Mouse (Mus musculus) MN1 (cell line): ENCODE results near the gene Ipp.

ENCODE experiments used
- DNase-seq: peaks from one replicate; pipeline ENCODE4 v3.0.0-alpha.2; 2016; ENCODE audit warnings: low spot score

Gene Ipp

DNA sequence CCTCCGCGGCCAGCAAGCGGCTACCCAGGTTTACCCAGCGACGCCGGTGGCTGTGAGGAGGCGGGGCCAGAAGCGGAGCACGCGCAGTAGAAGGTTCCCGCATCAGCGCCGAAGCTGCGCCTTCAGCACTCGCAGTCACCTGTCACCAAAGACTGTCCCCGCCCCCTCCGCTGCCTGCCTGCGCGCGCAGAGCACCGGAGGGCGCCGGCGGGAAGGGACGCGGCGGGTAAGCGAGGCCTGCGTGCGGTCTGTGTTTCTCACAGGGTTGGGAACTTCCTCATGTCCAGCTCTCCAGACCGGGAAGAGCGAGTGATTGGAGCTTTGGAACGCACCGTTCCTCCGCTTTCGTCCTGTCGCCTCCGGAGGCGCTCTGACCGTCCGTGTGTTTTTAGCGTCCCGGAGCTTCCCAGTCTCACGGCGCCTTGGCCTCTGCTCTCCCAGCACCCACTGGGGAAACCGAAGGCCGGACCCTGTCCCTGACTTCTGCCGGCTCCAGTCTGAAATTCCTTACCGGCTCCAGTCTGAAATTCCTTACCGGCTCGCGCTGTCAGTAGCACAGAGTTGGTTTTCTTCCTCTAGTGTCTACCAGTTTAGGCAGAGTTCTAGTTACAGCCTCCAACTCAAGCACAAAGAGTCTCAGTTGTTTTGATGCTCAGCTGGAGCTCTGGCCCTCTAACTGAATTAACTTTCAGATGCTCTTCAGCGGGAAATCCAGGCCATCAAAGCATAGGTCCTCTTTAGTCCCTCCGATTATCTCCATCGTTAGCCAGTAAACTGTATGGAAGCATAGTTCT is at the start of gene Ipp:
TSS of gene Ipp (plus strand) at position 125 of the 794 bp plus-strand sequence.
- peak; percentile 91 for DNase-seq

DNA sequence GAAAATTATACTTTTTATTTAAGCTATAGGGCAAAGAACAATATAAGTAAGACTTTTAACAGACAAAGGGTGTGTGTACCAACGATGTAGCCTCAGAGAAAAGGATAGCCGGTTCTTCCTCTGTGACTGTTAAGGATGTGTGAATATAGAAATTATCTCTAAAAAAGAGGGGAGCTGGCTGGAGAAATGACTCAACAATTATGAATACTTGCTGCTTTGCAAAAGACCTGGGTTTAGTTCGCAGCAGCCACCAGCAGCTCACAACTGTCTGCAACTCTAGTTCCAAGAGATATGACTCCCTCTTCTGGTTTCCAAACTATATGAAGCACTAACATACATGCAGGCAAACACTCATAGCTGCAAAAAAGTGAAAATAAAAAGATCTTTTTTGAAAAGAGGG is 45.4 kb upstream of the Ipp start:
- DNase-seq: no peak

DNA sequence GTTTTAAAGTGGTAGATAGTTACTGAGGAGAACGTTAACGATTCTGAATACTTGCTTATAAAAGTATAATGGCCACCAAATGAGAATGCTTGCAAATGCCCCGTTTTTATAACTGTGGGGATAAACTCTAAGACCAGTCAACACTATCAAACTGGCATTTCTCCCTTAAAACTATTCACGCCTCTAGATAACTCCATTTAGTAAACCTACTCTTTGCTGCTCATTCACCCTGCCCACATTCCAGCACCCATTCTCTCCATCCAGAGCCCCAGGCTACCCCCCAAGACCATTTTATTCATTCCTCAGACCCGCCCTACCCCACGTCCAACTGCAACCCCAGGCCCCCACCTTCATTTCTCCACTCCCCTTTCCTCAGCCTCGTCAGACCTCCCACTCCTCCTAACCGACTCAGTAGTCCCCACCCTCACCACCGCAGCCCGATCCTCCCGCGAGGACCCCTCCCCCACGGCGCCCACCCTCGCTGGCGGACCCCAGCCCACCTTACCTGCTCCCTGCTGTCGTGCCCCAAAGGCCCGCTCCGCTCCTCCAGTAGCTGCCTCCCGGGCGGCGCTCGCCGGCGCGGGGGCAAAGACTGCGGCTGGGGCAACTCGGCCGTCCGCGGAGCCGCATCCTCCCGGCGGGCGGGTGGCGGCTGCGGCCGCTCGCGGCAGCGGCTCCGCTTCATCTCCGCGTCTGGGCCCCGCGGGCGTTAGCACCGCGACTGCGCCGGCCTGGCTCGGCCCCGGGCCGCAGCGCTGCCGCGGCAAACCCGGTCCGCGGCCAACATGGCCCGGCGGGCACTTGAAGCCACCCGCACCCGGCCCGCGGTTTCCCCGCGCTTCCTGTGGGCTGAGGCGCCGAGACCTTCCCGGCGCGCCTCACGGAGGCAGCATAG is 43.9 kb upstream of the Ipp start:
- DNase-seq: peak; percentile 7

DNA sequence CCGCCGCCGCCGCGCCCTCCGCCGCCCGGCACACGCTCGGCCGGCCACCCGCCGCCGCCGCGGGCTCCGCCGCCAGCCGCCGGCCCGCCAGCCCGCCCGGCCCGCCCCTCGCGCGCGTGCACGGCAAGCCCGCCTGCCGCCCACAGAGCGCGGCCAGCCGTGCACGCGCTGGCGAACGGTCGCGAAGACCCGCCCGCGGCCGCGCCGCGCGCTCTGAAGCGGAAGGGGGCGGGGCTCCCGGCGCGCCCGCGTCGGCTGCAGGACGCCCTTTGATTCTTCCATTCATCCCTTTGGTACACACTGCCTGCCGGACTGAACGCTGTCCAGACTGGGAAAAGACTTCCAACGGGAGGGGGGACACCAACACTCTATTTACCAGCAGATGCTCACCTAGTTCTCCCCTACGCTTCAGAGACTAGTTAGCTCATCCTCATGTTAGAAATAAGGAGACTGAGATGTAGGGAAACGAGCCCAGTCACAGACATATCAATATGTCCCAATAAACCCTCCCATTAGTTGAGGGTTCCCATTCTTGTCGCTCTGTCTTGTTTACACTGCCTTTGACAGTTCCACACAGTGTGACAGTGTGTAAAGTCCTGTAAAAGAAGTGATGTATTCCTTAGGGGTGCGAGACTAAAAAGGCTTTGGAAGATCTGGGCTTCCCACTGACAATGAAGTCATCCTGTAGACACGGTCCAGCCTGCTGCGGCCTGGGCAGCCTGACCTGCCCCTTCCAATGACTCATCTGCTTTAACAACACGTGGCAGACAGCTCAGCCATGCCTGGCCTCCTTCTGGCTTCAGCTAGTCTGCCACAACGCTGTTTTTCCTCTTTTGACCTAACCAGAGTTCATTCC is 43.0 kb upstream of the Ipp start, which contains the start of gene Mast2:
TSS of gene Mast2 (minus strand) at position 58 of the 856 bp plus-strand sequence.
- peak; percentile 85 for DNase-seq

DNA sequence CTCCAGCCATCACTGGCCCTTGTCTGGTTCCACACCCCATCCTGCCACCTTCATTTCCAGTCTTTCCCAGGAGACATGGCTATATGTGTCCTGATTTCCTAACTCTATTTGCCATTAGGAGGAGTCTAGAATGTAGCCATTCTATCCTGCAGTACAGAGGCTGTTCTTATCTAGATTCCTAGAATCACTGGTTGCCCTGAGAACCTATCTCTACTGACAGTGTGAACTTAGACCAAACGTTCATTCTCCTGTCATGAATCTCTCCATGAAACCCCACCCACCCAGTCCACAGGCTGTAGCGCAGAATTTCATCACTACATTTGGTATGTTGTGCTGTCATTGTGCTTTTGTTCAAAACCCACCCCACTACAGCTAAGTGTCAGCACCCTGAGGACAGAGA is 26.0 kb upstream of the Ipp start:
- no peak for DNase-seq

DNA sequence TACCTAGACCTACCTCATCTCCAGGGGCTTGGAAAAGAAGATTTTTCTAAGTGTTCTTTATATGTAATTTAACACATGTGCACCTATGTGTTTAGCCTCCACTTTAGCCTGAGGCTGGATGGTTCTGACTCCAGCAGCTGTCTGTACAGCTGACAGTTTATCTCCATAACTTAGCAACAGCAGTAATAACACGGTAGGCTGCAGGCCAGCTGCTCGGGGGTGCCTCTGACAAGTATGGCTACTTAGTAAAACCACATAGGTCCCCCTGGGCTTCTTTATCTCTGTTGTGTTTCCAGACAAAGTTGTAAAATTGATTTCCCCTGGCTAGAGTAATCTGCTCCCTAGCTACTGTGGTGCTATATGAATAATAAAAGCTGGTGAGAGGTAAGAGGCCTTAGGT is 23.9 kb upstream of the Ipp start:
- peak; percentile 45 for DNase-seq

DNA sequence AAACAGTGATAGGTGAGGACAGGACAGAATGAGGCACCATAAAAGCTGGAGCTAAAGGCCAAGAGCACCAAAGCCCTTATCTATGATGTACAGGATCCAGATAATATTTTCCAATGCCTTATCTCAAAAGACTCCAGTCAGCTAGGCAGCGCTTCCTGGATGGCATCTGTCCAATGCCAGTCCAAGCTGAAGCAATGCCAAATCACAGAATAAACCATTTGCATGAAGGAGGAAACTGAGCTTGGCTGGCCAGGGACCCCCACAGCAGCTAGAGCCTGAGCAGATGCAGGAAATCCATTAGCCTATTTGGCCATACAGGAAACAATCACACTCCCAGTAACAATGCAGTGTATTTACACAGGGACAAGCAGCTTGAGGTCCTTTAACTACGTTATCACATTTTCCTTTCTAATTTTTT is 16.2 kb upstream of the Ipp start:
- DNase-seq: no peak

DNA sequence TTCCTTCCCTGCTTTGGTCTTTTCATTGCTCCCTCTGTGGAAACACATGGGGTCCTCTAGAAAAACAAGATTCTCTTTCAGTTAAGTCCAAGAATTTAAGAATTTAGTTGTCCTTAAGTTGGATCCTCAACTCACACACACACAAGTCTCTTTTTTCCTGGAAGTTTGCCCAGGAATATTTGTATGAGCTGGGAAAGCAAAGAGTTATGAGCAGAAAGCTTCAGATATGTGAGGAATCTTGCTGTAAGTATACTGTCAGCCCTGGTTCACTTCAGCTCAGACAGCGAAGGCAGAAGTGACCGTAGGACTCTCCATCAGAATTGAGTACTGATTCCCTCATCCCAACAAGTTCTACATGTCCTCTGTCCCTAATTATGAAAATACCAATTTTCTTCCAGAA is 15.5 kb upstream of the Ipp start:
- DNase-seq: no peak

DNA sequence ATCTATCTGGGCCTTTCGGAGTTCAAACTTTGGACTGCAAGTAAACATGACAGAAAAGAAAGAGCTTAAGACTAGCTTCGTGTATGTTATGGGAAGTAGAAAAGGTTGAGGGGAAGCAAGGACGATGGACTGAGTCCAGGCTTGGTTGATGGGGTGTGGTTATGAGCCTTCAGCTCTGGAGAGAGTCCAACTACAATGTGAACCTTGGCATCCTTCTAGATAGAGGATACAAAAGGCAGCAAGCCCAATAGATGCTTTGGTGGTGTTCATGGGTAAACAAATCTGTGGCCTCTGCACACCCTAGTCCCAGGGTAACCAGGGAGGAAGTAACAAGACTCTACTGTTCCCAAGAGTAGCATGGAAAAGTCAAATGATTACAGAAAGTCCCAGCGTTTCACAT is 14.9 kb upstream of the Ipp start:
- DNase-seq: no peak

DNA sequence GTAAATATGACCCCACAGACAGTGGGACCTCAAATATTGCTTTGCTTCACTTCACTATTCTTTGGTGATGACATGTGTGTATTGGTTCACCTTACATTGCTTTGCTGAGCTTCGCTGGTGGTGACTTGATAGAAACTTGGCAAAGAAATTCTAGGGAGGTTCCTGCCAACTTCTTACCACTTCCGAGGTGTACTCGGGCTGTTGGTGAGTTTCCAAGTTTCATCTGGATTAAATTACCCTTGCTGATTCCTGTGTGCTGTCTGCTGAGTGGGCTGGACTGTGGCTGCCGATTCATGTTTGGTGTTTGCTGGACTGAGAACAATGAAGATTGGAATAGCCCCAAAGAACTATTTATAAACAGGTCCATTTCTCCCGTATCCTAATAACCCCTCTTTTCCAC is 13.7 kb upstream of the Ipp start:
- no peak for DNase-seq

DNA sequence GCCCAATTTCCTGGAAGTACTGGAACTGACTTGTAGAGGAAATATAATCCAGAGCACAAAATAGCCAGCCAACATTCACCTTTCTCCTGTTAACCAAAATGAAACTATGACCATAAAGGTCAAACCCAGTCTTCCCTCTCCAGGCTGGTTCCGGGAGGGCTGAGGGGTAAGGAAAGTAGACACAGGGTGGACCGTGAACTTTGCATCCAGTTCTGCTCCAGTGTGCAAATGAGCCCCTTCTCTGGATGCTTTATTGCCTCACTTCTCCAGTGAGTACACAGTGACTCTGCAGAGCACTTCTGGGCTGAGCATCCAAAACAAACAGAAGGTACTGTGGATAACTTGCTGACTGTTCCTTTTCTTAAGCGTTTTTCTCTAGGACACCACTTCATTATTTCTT is 7.4 kb upstream of the Ipp start:
- no peak for DNase-seq

DNA sequence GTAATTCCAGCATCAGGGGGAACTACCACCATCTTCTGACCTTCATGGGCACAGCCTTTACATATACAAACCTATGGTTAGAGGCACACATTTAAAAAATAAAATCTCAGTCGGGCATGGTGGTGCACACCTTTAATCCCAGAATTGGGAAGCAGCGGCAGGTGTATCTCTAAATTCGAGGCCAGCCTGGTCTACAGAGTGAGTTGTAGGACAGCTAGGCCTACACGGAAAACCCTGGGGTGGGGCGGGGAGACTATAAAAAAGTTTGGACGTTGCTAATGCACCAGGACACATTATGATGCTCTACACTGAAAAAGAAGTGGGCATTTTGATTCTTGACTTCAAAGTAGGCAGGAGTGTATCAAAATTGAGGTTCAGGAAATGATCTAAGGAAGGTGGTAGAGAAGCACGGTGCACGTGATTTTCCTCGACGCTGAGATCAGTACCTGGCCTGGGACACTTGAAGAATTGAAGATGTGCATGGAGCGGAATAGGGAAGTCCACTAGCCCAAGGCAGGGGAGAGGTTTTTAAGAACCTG is 394 bp upstream of the Ipp start:
- DNase-seq: no peak

DNA sequence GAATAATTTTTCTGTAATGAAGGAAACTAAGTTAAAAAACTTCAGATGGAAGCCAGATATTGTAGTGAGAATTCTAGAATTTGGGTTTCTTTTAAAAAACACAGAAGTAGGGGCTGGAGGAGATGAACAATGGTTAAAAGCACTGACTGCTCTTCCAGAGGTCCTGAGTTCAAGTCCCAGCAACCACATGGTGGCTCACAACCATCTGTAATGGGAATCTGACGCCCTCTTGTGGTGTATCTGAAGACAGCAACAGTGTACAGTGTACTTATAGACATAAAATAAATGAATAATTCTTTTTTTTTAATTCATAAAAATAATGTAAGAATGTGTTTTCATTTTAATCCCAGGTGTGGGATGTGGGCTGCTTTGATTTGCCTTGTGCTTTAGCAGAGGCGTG is 23.8 kb downstream of the Ipp start:
- no peak for DNase-seq

DNA sequence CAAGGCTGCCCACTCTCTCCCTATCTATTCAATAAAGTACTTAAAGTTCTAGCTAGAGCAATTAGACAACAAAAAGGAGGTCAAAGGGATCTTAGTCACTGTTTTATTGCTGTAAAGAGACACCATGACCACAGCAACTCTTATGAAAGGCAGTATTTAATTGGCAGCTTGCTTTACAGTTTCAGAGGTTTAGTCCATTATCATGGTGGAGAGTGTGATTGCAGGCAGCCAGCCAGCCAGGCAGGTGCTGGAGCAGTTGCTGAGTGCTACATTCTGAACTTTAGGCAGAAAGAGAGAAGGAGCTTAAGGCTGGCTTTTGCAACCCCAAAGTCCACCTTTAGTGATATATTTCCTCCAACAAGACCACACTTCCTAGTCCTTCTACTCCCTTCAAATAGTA is 29.0 kb downstream of the Ipp start:
- no peak for DNase-seq

DNA sequence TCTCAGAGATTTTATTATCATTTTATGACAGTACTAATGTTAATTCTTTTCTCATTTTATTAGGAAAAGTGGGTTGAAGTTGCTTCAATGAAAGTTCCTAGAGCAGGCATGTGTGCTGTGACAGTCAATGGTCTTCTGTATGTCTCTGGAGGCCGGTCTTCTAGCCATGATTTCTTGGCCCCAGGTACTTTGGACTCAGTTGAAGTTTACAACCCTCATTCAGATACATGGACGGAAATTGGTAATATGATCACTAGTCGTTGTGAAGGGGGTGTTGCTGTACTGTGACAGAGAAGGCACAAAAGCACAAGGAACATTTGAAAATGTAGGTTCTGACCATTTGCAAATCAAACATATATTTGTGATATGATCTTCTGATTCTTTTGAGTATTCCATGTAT is 30.4 kb downstream of the Ipp start:
- DNase-seq: no peak

DNA sequence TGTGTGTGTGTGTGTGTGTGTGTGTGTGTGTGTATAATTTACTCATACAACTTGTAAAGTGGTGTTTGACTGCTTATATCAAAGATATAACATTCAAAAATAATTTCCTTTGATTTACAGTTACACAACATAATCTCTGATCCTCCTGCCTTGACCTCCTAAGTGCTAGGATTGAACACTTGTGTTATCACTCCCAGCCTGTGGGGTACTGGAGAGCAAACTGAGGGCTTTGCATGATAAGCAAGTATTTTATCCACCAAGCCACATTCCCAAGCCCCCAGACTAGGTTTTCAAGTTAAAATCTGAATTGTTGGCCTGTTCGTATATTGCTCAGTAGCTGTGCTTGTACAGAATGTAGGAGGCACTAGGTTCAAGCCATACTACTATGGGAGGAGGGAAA is 43.1 kb downstream of the Ipp start:
- no peak for DNase-seq

DNA sequence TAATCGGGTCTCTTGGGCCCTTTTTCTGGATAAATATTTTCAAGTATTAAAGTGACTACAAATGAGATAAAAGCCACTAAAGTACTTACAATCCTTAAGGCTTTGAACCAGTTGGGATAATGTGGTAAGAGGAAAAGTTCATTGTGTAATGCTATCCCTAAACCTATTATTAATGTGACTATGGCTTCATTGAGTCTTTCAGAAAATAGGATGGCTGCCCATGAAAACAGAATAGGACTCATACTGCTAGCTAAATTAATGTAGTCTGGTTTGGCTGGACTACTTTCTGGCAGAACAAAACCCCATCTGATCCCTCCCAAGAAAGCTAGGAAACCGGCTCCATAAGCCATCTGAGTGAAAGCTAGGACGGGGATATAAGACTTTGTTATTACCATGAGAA is 45.7 kb downstream of the Ipp start:
- DNase-seq: no peak

DNA sequence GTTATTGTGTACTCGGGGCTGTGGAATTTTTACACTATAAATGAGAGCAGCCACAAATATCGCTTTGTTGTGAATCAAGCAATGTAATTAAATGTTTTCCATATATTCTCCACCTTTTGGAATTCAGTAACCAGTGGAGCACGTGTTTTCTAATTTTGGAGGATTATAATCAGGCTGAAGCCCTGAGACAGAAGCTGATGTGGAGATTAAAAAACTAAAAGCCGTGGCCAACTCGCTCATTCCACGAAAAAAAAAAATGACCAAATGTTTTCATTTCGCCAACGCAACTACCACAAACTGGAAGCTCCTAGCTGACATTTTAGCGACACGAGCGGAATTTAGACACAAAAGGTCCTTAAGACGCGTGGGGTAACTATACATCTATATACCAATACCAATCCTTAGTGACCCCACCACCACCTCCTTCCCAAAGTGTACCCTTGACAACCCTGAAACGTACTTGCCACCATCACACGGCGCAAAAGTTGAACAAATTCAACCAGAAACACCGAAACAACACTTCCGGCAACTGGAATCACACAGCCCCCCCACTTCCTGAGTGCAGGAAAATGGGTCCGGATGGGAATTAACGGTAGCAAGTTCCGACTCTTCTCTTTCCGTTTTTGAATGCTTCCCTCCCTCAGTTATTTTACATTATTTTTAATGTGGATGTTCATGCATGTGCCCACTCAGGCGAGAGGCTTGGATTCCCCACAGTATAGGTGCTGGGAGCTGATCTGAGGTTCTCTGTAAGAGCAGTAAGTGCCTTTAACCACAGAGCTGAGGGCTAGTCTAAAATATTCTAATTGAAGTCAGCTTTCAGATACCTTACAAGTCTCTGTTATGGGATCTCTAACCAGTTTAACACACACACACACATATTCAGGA is 48.3 kb downstream of the Ipp start, which contains the start of gene Tmem69:
TSS of gene Tmem69 (minus strand) at position 524 of the 888 bp plus-strand sequence.
- peak; percentile 74 for DNase-seq

DNA sequence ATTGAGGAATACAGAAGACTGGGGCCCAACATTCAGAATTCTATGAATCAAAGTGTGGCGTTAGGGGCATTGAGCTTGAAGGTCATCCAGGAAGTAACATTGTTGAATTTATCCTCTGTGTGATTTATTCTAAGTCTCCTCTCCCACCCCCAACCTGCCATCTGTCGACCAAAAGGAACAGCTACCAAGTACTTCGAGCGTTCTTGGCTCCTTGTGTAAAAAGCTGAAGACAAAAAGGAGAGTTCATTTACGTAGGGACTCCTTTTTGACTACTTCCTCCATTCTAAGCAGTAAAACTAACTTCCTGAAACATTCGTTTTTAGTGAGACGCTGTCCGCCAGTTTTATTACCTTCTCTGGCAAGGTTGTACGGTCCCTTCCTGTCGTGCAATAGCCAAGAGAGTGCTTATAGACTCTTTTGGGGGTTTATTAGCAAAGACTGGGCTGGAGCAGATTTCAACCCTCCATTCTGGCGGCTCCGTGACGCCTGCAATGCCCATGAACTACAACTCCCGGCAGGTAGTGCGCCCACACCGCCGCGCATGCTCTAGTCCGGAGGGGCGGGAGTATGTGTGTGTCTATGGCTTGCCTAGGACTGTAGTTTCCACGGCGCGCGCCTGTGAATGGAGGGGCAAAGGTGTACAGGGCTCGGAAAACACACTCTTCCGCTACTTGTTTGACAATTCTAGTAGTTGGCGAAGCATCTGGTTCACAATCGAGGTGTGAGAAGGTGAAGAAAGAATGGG is 49.4 kb downstream of the Ipp start:
- DNase-seq: peak; percentile 86
